Mouse (Mus musculus) lung, postnatal 14 days (tissue): ENCODE data around the gene Ubash3b.
A peak's percentile ranks its signal among the peaks of the same experiment; 100 is the strongest.

Experiments used
- DNase-seq: peaks from one replicate; pipeline ENCODE4 v3.0.0; 2021

Ubash3b gene

DNA sequence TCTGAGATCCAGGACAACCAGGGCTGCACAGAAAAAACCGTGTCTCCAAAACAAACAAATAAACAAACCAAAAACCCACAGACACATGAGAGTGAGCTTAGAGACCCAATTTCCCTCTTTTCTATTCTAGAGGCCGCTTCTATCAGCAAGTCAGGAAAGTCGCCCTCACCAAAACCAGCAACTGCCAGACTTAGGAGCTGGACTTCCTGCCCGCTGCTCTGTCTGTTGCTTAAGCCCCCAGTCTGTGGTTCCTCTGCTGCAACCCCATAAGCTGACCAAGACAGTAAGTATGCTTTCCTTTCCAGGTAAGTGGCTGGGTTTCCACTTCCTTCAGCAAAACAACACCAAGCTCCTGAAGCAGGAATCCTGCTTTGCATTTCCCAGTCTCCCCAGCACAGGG lies 26.6 kb downstream of the Ubash3b start:
- no peak for DNase-seq

DNA sequence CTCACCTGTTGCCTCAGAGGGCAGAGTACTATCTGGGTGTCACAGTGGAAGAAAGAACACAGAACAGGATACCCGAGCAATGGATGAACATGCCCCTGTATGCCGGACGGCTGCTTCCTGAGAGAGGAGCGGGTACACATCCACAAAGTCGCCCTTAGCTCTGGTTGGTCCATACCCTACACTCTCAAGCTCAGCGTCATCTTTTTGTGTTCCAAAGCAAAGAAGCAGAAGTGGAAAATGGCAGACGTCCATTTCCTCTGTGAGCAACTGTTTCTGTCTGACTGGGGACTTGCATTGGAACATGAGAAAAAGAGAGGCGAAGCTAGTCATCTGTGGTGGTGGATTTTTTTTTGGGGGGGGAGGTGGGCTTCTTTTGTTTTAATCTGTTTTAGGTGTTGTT lies 30.9 kb downstream of the Ubash3b start:
- no peak for DNase-seq

DNA sequence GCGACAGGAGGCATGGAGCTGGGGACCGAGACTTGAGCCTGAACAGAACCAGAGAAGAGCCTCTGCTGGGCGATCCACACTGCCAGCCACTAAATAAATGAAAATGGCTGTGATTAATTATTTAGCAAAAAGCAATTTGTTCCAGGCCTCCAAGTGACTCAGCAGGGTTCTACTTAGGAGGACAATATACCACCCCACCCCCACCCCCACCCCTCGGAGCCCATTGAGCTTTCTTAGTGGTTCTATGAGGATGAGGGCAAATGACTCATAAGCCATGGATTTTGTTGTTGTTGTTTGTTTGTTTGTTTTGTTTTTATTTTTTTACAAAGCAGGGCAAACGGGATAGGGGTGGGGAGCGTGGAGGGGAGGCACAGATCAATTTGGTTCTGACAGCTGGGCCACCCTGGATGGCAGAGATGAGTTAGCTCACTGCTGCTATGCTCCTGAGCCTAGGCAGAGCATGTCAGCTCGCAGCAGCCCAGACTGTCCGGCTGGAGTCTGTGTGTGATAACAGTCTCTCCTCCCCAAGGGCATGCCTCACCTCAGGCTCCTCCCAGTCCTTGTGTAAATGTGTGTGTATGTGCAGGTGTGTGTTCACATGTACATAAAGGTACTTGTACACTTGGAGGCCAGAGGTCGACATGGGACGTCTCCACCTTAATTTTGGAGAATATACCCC lies 31.6 kb downstream of the Ubash3b start:
- DNase-seq, result no peak

DNA sequence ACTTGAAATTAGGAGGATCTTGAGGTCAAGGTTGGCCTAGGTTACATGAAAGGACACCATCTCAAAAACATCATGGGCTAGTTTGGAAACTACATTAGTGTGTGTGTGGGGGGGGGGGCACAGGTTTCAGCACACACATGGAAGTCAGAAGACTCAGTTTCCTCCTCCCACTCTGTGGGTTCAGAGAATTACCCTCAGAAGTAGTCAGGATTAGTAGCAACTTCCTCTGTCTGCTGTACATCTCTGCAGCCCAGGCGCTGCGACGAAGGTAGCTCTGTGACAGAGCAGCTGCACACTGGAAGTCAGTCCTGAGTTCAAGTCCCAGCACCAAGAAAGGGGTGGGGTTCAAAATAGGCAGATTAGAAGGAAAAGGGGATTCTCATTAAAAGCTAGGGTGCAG lies 32.2 kb downstream of the Ubash3b start:
- DNase-seq, result no peak

DNA sequence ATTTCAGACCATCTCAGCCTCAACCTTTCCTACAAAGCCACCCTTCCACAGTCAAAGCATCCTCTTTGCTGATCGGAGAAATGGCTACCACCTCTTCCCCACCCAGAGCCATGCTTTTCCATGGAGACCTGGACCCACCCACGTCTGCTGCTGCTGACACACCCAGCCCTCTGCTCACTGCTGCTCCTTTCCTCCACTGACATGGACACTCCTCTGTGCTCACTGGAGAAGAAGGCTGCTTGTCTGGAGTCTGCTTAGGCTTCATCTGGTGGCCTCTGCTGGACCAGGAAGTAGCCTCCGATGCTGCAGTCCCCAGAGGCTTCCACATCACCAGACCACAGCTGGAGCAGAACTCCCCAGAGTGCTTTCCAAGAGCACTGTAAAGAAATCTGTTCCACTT lies 34.8 kb downstream of the Ubash3b start:
- no peak for DNase-seq

DNA sequence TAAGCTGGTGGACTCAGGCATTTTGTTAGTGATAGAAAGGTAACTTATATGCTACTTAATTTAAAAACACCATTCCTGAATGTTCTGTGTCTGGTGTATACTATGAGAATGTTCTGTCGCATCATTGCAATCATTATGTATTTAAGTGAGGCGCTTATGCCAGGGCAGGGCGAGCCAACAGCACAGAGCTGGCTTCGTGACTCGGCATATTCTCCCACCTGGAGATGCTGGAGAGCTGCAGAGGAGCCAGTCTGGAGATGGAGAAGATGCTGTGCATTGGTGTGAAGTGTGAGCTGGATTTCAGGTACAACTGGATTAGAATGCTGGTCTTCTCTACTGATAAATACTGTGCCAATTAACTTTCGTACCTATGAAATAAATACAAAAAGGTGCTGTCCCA lies 37.2 kb downstream of the Ubash3b start:
- DNase-seq, result no peak

DNA sequence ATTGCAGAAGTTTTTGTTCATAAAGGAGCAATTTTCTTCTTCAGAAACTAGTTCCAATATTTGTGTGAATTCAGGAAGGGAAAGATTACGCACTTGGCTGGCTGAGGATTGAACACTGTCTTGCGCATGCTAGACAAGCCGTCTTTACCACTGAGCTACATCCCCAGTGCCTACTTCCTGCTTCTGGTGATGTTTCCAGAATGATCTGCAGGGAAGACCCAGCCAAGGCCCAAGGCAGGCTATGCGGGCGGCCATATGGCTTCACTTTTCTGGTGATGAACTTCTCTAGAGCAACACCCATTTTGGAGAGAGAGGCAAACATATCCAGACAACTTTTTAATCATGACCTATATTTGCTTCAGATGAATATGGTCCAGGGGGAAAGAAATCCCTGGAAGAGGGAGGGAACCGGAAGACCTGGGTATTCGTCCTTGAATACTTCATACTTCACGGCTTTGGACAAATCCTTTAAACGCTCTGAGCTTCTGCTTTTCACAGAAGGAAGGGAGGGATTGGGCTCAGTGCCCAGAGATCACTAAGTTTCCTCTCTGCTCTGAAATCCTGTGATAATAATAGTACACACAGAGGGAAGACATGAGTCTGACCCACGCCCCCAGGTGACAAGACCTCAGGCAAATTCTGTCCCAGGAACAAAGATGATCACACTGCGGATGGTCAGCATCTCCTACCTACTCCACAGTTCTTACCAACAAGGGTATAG lies 38.9 kb downstream of the Ubash3b start:
- peak; percentile 40 for DNase-seq

DNA sequence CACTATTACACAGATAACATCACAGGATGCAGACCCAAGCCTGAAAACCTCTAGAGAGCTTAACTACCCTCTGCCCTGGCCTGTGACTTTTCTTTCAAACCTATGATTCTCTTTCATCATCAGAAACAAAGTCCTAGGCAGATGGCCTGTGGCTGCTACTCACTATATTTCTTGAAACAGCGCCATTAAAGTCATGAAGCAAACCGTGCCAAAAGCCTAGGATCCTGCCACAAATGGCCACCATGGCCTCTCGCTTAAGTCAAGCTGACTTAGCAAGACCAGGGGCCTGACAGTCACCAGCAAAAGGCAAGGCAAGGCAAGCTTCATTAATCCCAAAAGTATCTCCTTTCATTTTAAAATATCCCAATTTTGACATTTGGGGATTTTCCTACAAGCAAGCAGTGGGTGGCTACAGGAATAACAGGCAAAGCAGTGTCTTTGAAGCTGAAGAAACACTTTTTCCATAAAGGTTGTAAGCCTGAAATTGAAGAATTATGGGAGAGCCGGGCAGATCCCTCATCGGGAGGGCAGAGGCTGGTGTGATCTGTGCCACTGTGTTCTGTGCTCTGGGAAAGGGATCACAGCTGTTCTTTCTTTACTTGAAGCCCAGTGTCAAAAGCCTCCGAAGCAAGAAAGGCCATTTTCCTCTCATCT lies 39.7 kb downstream of the Ubash3b start:
- DNase-seq, result no peak

DNA sequence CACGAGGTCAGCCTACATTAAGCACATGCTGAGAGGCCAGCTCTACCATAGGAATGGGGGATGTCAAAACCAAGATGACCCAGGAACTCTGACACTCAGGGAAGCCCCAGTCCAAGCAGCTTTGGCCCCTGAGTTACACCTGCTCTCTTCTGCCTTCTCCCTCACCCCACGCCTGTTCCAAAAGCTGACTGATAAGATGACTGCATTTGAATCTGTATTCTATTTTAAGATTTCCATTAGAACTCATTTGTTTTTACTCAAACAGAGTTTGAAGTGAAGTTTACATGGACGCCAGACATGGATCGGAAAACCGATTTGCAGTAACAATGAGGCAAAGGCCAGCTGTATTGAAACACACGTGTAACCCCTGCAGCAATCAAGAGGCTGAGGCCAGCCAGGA lies 41.5 kb downstream of the Ubash3b start:
- no peak for DNase-seq

DNA sequence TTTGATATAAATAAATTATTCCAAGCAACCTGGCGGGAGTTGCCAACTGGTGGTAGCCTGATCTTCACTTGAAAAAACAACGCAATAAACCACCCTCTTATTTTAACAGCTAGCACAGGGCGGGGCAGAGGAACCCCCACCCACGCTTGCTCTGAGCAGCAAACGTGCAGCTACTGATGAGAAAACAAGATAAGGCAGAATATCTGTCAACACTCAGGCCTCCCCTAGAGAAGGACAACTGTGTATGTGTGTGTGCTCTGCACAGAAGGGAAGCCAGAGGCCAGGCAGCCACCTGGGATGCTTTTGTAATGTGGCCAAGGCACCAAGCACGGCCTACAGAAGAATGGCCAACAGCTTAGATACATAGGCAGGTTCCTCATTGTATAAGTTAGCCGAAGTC lies 43.4 kb downstream of the Ubash3b start:
- DNase-seq, result no peak

DNA sequence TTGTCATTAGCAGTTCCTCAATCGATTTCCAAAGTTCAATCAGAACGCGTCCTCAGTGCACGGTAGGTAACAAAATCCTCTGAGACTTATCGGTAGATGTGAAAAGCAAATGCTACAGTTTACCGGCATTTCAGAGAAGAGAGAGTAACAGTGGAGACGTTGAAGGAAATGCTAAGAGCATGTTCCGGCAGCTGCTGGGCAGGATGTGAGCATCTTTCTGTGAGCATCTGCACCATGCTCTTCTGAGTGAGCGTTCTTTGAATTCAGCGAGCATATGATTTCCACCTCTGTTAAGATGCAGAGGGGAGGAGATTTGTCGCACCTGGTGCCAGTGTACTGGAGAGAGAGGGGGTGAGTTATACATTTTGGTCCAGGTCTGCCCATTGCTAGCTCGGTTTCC lies 45.4 kb downstream of the Ubash3b start:
- no peak for DNase-seq

DNA sequence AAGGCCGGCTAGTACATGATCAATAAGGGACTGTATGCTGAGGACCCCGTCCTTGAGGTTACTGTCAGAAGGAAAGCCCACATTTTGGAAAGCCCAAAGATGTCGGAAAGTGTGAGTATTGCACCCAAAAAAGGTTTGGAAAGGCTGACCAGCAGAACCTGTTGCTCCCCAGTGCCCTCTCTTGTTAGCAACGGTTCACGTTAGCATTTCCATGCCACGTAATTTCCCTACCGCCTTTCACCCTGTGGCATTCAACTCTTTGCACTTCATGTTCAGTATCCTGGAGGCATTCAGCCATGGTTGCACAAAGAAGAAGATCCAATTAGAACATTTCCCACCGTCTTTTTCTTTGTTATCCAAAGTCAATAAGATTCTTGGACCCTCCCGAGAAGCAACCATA lies 47.1 kb downstream of the Ubash3b start:
- DNase-seq, result no peak

DNA sequence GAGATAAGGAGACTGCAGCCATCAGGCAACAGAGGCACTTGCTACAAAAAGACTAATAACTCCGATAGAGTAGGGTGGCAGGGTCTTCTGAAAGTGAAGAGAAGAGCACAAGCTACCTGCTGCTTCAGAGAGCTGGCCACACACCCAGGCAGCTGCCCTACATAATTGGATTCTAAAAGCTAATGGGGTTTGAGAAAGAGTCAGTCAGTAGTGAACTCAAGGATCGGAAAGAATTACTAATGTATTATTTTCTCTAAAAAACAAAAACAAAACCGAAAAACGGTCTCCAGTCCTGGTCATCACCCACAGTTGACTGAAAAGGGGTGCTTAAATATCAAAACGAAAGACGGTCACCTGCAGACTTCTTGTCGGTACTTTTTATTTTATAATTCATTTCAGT lies 51.7 kb downstream of the Ubash3b start:
- DNase-seq, result no peak

DNA sequence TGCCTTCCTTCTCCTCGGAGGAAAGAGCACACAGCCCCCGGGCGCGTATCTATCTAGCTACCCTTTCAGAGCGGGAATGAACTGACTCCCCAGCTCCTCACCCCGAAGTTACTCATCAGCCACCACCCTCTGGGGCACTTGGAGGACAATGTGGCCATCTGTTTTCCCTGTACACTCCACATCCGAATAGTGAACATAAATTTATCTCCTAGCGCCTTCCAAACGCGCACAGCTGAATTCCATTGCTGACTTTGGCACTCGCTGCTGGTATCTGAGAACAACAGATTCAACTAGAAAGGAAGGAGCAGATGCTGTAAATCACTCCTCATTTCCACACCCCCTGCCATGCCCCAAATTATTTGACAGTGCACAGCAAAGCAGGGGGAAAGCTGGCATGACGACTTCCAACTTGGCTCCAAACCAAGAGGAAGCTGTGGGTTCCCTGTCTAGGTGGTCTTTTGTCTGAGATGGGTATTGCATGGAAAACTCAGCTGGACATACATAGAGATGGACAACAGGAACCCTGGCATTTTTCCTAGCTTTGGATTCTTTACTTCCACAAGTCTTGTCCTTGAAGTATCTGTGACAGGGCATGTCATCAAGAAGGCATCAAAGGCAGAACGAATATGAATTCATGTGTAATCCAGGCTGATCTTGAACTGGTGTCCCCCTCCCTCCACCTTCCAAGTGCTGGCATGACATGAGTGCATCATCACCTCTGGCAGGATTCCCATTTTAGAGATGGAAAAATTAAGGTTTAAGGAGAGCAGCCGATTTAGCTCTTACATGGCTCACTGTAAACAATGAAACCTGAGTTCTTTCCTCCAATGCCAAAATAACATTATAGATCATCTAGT lies 52.9 kb downstream of the Ubash3b start:
- peak; percentile 36 for DNase-seq

DNA sequence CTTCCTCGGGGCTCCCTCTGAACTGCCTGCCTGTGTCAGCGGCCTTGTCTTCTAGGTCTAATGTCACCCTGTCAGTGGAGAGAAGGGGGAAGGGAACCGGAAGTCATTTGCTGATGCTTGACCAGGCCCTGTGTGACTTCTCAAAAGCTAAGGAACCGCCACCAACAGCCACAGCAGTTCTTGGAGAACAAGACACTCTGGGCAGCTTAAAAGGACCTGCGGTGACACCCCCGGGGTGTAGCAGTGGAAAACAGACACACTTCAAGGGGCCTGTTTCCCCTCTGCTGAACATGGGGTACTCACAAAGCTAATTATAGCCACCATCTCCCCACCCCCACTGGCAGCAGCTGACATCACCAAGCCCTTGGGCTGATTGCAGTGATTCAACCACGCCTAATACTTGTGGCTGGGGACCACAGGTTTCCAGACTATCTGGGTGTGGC lies 56.3 kb downstream of the Ubash3b start:
- DNase-seq, result peak; percentile 35

DNA sequence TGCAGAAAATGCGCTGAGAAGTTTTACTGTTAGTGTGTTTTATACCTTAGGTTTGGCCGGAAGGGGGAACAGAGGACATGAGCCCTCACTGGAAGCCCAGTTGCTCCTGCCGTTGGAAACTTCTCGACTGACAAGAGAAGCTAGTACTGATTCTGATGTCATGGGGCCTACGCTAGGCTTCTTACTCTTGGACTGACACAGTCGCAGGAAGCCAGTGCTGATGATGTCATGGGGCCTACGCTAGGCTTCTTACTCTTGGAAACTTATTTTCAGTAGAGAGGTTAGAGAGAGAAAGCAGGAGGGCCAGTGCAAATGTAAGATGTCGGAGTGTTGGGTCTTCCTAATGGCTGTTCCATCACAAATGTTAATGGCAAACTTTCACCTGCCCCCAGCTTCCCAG lies 57.8 kb downstream of the Ubash3b start:
- DNase-seq, result no peak

DNA sequence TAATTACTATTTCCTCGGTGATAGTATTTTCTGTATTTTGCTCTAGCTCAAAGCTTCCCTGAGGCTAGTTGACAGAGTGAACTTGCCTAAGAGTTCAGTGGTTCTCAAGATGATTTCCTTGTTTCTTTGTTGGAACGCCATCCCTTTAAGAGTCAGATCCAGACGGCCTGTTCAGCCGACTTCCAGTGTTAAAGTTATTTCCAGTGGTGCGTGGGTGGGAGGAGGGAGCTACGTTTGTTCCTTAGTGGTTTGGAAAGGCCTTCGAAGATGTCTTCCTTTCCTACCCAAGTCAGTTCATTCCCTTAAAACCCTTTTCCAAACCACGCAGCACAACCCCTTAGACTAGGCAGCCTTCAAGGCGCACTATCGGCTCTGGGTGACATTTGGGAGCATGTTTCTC lies 58.9 kb downstream of the Ubash3b start:
- peak; percentile 41 for DNase-seq

DNA sequence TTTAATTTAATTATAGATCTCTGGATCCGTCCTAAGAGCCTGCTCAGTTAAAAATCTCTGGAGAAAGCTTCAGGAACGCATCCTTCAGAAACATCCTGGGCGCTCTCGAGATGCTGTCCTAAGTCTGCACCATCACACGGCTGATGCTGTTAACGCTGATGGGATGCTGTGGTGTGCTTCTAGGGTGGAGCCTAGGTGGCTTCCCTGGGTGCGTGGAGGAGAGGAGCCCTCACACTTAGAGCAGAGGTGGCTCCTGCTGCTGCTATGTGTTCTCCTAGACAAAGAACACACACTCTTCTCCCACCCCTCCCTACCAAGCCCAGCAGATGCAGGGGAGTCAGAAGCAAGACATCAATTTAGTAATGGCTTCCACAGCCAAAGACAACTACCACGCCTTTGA lies 61.6 kb downstream of the Ubash3b start:
- DNase-seq, result no peak

DNA sequence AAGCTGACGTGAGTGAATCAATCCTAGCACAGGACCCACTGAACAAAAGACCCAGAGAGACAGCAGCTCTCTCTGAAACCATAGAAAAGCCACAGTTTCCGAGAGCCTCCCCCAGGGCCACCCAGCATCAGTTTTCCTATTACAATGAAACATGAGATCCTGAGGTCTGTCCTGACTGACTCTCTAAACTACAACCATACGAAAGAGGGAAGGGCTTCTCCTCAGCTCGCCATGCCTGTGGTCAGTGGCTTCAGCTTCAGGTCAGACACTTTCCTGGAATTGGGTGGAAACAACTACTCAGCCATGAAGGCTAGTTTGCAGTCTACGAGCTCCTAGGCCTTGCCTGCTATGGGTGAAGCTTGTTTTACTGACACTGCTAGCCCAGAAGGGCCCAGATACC lies 62.4 kb downstream of the Ubash3b start:
- DNase-seq, result no peak

DNA sequence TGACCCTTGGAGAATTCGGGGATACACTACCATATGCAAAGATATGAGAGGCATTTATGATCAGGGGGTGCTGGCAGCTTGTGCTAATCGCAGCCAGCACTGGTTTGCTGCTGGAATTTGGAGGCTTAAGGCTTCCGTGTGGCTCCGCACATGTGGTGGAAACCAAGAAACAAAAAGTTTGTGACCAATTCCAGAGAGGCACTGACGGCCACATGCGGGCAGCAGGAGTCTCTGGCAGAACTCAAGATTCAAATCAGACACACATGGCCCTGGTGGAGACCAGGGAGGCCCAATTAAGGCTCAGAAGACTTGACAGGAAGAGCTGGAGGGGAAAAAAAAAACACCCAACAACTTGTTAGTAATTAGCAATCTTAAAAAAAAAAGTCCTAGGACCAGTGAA lies 63.4 kb downstream of the Ubash3b start:
- no peak for DNase-seq

DNA sequence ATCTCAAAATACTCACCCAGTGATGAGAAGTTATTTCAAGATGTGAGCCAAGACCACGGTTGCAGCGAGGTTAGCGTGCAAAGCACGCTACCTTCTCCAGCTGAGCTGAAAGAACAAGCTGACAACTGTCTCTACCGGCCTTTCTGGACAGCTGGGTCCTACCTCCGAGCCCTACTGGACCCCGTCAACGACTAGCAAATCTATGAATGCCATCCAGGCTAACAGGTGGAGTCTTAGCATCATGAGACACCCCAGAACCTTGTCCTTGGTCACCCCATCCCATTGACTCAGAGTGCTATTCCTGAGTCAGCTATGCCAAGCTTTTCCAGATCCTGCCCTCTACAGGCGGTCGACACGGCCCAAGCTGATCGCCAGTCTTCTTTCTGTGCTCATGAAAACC lies 69.5 kb downstream of the Ubash3b start:
- no peak for DNase-seq

DNA sequence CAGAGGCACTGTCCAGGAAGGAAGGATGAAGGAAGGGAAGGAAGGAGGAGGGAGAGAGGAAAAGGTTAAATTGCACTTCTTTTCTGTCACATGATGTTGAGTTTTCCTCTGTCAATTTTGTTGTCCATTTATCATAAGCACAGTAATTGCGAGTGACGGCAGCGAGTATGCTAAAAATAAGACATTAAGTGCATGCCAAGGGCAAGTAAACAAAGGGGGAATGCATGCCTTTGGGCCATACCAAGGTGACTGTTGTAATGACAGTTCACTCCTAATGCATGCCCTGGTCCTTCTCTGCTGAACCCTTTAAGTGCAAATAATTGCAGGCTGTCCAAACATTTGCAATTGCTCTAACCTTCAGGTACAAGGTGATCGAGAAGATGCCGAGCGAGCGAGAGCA lies 70.3 kb downstream of the Ubash3b start:
- DNase-seq, result no peak

DNA sequence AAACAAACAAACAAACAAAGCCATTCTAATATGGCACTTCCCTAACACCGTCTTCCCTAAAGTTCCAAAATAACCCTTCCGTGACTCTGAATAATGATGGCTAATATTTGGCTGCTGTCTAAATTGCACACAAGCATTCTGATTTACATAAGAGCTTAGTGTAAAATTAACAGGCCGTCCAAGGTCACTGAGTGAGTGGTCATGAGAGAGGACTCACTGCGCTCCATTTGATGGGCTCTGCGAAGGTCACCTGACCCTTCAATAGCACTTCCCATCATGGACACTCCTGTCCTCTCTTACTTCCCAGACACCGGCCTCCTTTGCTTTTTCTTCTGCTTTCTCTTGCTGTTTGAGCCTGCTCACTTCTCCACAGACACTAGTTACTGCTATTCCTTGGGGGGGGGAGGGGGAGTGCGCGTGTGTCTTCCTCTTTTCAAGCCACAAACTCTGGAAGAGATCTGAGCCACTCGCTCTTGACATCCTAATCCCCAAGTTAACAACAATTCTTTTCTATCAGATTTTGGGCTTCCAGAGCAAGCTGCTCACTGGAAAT lies 73.6 kb downstream of the Ubash3b start:
- DNase-seq, result no peak
